Mouse (Mus musculus): Measurements from ENCODE around the gene Myb.

DNA sequence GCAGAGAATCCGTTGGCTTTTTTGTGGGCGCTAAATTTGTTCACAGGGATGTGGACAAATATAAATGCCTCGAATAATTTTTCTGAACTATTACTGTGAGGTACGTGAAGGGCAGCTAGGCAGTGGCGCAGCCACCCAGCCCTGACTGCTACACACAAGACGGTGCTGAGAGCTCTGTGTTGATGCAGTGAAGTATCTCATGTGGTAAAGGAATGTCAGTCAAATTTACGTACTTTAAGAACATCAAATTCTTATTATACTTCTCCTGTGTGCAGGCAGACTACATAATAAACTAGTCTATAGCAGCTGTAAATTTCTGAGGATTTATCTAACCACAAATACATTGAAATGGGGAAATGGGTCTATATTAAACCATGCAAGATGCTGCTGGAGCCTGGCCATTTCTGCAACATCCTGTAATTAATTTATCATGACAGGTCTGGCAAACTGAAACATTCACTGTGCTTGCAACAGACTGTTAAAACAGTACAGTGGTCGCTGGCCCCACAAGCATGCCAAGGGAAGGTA lies 77.3 kb downstream of the Myb start:
- TF ChIP-seq CHD2 (IDR thresholded peaks at IDR 0.05; ENCODE audit: low read depth, low read length) (no peak), ZNF384 (IDR thresholded peaks at IDR 0.05; ENCODE audit: low read depth, low read length) (no peak), ZC3H11A (IDR thresholded peaks at IDR 0.05; ENCODE audit: borderline replicate concordance, low read depth, low read length) (no peak), HCFC1 (IDR thresholded peaks at IDR 0.05; ENCODE audit: borderline replicate concordance, insufficient read depth, low read length) (no peak), MAFK (IDR thresholded peaks at IDR 0.05; ENCODE audit: insufficient read depth, low read depth, low read length) (no peak)
